9 mouse cellular contexts compared by ENCODE assay signal in the genomic region with DNA sequence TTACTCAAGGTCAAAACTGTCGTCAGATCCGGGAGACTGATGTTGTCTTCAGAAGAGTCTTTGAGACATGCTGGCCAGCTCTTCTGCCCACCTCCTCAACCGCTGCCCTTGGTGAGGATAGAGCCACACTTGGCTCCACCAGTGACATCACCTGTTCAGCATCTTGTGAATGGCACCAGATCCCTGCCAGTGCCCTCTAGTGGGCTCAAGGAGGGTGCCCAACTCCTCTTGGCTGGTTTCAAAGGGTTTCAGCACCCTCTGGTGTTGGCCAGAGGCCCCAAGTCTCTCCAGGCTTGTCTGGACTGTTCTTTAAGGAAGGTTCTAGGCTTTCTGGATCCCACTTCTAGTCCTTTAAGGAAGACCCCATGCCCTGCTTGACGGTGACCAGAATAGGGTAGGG. TPM values are rescaled to one million over a fixed set of nuclear protein-coding genes. Genes with fewer than 3 reads are reported as not detected.
A peak's percentile ranks its signal among the peaks of the same experiment; 100 is the strongest.
DNase-seq lines count a peak whose midpoint lies in the region; ATAC-seq lines count a peak whose summit lies in the region.
"Had no signal": no experiment of that assay in that cellular context is flagged by ENCODE, and none has a peak within 500 bp of the region (broad histone marks: within the 10 kb centered on the region; RNA-seq: fewer than 3 reads in every experiment).

No protein-coding gene starts in this region.

- H3K4me1 ChIP-seq in midbrain, embryonic 12.5 days: peaks cover 10% of the 10 kb centered on the region; the same call in 1 of the 2 replicates
- no peaks in the 10 kb centered on the region for H3K4me1 ChIP-seq in midbrain, embryonic 15.5 days

- H3K4me2 ChIP-seq in midbrain, embryonic 12.5 days (replicated peaks): no peak overlapping the region
- no peak overlapping the region for H3K4me2 ChIP-seq in midbrain, embryonic 15.5 days

- H3K27me3 ChIP-seq in midbrain, embryonic 12.5 days: peaks cover 63% of the 10 kb centered on the region
- peaks cover 54% of the 10 kb centered on the region for H3K27me3 ChIP-seq in midbrain, embryonic 15.5 days (replicated peaks)

- no peaks in the 10 kb centered on the region for H3K36me3 ChIP-seq in midbrain, embryonic 12.5 days
- H3K36me3 ChIP-seq in midbrain, embryonic 15.5 days (replicated peaks): no peaks in the 10 kb centered on the region
- H3K36me3 ChIP-seq: G1E had no signal

- 45% methylated on average over 4 of the region's 4 CpGs for WGBS in midbrain, embryonic 12.5 days
- 35% methylated on average over 4 of the region's 4 CpGs for WGBS in midbrain, embryonic 15.5 days

- no peak overlapping the region for H3K27ac ChIP-seq in midbrain, embryonic 12.5 days (replicated peaks)
- no peak overlapping the region for H3K27ac ChIP-seq in midbrain, embryonic 15.5 days

- ATAC-seq in midbrain, embryonic 12.5 days (ENCODE audit: low FRiP score, low read depth): peak; percentile 19; the same call in 1 of the 2 replicates
- no peak for ATAC-seq in midbrain, embryonic 15.5 days (replicated peaks)

- H3K9ac ChIP-seq in midbrain, embryonic 12.5 days (replicated peaks): no peak overlapping the region
- H3K9ac ChIP-seq in midbrain, embryonic 15.5 days: no peak overlapping the region

- peak; percentile 25 to 46 for DNase-seq in cerebellum, postnatal 10 days
- DNase-seq in cerebellum, postnatal 36 days: no peak
- DNase-seq in c-Kit-positive CD71-negative TER-119-negative erythroid progenitor cells, embryonic 14.5 days (ENCODE audit: low read depth): peak; percentile 55
- DNase-seq in kidney, postnatal 36 days: peak; percentile 78 to 83
- DNase-seq in retina, postnatal 1 day: peak; percentile 68
- DNase-seq in Muller cell, postnatal 12 days (ENCODE audit: inconsistent ontology term): no peak

- no peaks in the 10 kb centered on the region for H3K9me3 ChIP-seq in midbrain, embryonic 12.5 days
- no peaks in the 10 kb centered on the region for H3K9me3 ChIP-seq in midbrain, embryonic 15.5 days
- H3K9me3 ChIP-seq: G1E had no signal

- H3K4me3 ChIP-seq in midbrain, embryonic 12.5 days: no peak overlapping the region
- H3K4me3 ChIP-seq in midbrain, embryonic 15.5 days: no peak overlapping the region

RNA-seq across cellular contexts. Expression of gene Nkx2-3, which starts 11.8 kb away (rescaled TPM):
- 0.97 and 2.5 TPM in 2 replicates for polyA plus RNA-seq in midbrain, embryonic 12.5 days (2016; fragmentation: Nextera tagmentation; extraction: Ambion mirVana)
- 0.40 and 0.98 TPM in 2 replicates for polyA plus RNA-seq in midbrain, embryonic 15.5 days (2015; fragmentation: Nextera tagmentation; extraction: Ambion mirVana)
- polyA plus RNA-seq: G1E had no signal

RNA-seq across cellular contexts. Expression of gene Slc25a28, which starts 50.8 kb away (rescaled TPM):
- polyA plus RNA-seq in midbrain, embryonic 12.5 days (2016; fragmentation: Nextera tagmentation; extraction: Ambion mirVana): 15.8 and 16.7 TPM in 2 replicates
- 14.4 and 16.7 TPM in 2 replicates for polyA plus RNA-seq in midbrain, embryonic 15.5 days (2015; fragmentation: Nextera tagmentation; extraction: Ambion mirVana)

Comparison
In these comparisons a context has a peak if more than half of its experiments do, and no peak if none do; other contexts are left out.
1. DNase-seq: peak in cerebellum, postnatal 10 days (2 of 2), c-Kit-positive CD71-negative TER-119-negative erythroid progenitor cells, embryonic 14.5 days (single experiment), kidney, postnatal 36 days (2 of 2) and retina, postnatal 1 day (single experiment); none in cerebellum, postnatal 36 days (0 of 2) and Muller cell, postnatal 12 days (single experiment).